Mouse (Mus musculus): Measurements from ENCODE around the gene Efcab11.

Gene Efcab11

GRCm38 (mm10) chr12:99884269-99885261 is at the start of gene Efcab11, which contains the start of gene Tdp1:
Efcab11 (minus strand) TSS chr12:99884439.
Tdp1 (plus strand) TSS chr12:99884517.
- DNase-seq: peak; percentile 91 to 95

- no peak for DNase-seq
Measured at GRCm38 (mm10) chr12:99933630-99934029, 49.4 kb upstream of the Efcab11 start.

- no peak for DNase-seq
Measured at GRCm38 (mm10) chr12:99932245-99932644, 48.0 kb upstream of the Efcab11 start.

- no peak for DNase-seq
Measured at GRCm38 (mm10) chr12:99929160-99929559, 44.9 kb upstream of the Efcab11 start.

GRCm38 (mm10) chr12:99928311-99928710 is 44.1 kb upstream of the Efcab11 start:
- no peak for DNase-seq

- no peak for DNase-seq
Measured at GRCm38 (mm10) chr12:99923703-99924102, 39.5 kb upstream of the Efcab11 start.

- no peak for DNase-seq
Measured at GRCm38 (mm10) chr12:99923131-99923606, 38.9 kb upstream of the Efcab11 start.

- DNase-seq: peak; percentile 49 to 55
Measured at GRCm38 (mm10) chr12:99921045-99921444, 36.8 kb upstream of the Efcab11 start.

GRCm38 (mm10) chr12:99919636-99920035 is 35.4 kb upstream of the Efcab11 start:
- DNase-seq: no peak

GRCm38 (mm10) chr12:99917800-99918427 is 33.7 kb upstream of the Efcab11 start:
- DNase-seq: no peak

GRCm38 (mm10) chr12:99911466-99911865 is 27.2 kb upstream of the Efcab11 start:
- DNase-seq: peak; percentile 44 to 62

GRCm38 (mm10) chr12:99904537-99904936 is 20.3 kb upstream of the Efcab11 start:
- no peak for DNase-seq

- peak; percentile 24 to 37 for DNase-seq
Measured at GRCm38 (mm10) chr12:99902867-99903370, 18.7 kb upstream of the Efcab11 start.

- DNase-seq: peak in 1 of 2 experiments; percentile 30
Measured at GRCm38 (mm10) chr12:99901973-99902866, 18.0 kb upstream of the Efcab11 start.

GRCm38 (mm10) chr12:99899991-99900390 is 15.8 kb upstream of the Efcab11 start:
- DNase-seq: no peak

GRCm38 (mm10) chr12:99898248-99898870 is 14.1 kb upstream of the Efcab11 start:
- no peak for DNase-seq

- no peak for DNase-seq
Measured at GRCm38 (mm10) chr12:99897846-99898245, 13.6 kb upstream of the Efcab11 start.

GRCm38 (mm10) chr12:99885282-99885901 is 1.2 kb upstream of the Efcab11 start:
- no peak for DNase-seq

GRCm38 (mm10) chr12:99883713-99884105 is 530 bp downstream of the Efcab11 start:
- DNase-seq: peak in 1 of 2 experiments; percentile 34

- DNase-seq: peak; percentile 92 to 94
Measured at GRCm38 (mm10) chr12:99883000-99883712, 1.1 kb downstream of the Efcab11 start.

- no peak for DNase-seq
Measured at GRCm38 (mm10) chr12:99874609-99875008, 9.6 kb downstream of the Efcab11 start.
